Mouse (Mus musculus): ENCODE data around the gene Rbbp8nl.

GRCm38 (mm10) chr2:180314292-180314691 is 24.6 kb upstream of the Rbbp8nl start:
- TF ChIP-seq CTCF (IDR thresholded peaks at IDR 0.05; ENCODE audit: borderline replicate concordance, control insufficient read depth, extremely low read depth, insufficient read depth, low read length, poor library complexity), result no peak
- TF ChIP-seq POLR2A (IDR thresholded peaks at IDR 0.05; ENCODE audit: control insufficient read depth, extremely low read depth, insufficient read depth, low read length, poor library complexity), result no peak
